Mouse (Mus musculus): Measurements from ENCODE around the gene Xbp1.

DNA sequence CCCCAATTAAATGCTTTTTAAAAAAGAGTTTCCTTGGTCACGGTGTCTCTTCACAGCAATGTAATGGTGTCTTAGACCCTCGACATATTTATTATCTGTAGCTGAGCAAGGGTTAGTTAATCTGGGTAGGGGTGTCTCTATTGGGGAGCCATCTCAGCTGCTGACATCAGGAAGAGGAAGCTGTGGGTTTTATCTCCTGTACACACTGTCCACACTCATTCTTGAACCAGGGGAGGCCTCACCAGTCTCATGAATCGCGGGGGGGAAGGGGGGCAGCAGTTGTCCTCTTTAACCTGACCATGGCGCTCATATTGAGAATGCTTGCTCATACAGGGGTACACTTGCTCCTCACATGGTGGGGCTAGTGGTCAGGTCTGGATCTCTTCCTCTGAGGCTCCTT is 47.6 kb downstream of the Xbp1 start:
- TF ChIP-seq POLR2A (IDR thresholded peaks at IDR 0.05; ENCODE audit: low read depth, low read length) (no peak), CTCF (IDR thresholded peaks at IDR 0.05; ENCODE audit: extremely low read depth, insufficient read depth, insufficient read length, insufficient replicate concordance) (no peak)

Data from spleen, adult 2 months (tissue).